Mouse (Mus musculus) left cerebral cortex, adult 2 months (tissue): Measurements from ENCODE around the gene Ss18l2. TPM values are rescaled to one million over a fixed set of nuclear protein-coding genes. Genes with fewer than 3 reads are reported as not detected.

Experiments used
- DNase-seq, 2 experiments: peaks; one replicate each; pipeline ENCODE4 v3.0.0; 2021 to 2022; ENCODE audit warnings: low spot score in 2 of 2, mixed read lengths in 1 of 2; ENCODE audit errors: extremely low spot score in 1 of 2
- H3K27ac ChIP-seq: fragments of 200-600 bp; 2 replicates; pipeline ENCODE4 v1.8.1; 2022
- H3K4me3 ChIP-seq: fragments of 200-600 bp; 2 replicates; pipeline ENCODE4 v1.8.1; 2022
- CTCF ChIP-seq: fragments of 200-600 bp; IDR thresholded peaks from 2 replicates; pipeline ENCODE4 v1.8.1; 2022; ENCODE audit warnings: antibody characterized with exemption, mild to moderate bottlenecking, moderate library complexity
- intact Hi-C: fragments of 180-260 bp; cut with DNase I; formaldehyde crosslinking; loops from one replicate; pipeline ENCODE4 v1.15.1; 2025
- total RNA-seq, 2 experiments: library from RNA; stranded (reverse); gene quantifications; 2 replicates each; pipeline ENCODE4 v1.2.3; 2021

Gene Ss18l2
- total RNA-seq, 2 experiments from 2014 or later: 84.4 to 89.6 TPM

DNA sequence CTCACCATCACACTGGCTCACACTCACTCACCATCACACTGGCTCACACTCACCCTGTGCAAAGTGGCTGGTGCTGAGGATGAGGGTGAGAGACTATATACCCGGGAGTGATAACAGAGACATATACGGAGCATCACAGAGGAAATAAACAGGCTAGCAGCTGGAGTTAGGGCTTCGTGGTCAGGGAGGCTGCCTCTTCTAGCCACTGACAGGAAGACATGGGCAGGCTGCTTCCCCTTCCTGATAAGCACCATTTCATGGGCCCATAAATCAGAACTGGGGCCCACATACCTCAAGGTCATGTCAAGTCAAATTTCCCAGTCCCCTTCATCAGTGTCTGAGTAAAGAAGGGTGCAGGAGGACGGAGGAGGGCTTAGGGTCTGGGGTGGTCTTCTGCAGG, 33.1 kb upstream of the Ss18l2 start:
- no peak for DNase-seq
- TF ChIP-seq CTCF: no peak
- H3K27ac ChIP-seq: no peak overlapping the region
- no peak overlapping the region for H3K4me3 ChIP-seq
- intact Hi-C loops: loop anchor here (10.0 kb wide), 1 partner anchor 432 kb away; no protein-coding TSS in a partner anchor

GRCm38 (mm10) chr9:121677476-121677875, 32.7 kb upstream of the Ss18l2 start:
- intact Hi-C loops: loop anchor here (10.0 kb wide), 1 partner anchor 433 kb away; no protein-coding TSS in a partner anchor
- no peak overlapping the region for H3K4me3 ChIP-seq
- DNase-seq: no peak
- no peak for TF ChIP-seq CTCF
- H3K27ac ChIP-seq: no peak overlapping the region

DNA sequence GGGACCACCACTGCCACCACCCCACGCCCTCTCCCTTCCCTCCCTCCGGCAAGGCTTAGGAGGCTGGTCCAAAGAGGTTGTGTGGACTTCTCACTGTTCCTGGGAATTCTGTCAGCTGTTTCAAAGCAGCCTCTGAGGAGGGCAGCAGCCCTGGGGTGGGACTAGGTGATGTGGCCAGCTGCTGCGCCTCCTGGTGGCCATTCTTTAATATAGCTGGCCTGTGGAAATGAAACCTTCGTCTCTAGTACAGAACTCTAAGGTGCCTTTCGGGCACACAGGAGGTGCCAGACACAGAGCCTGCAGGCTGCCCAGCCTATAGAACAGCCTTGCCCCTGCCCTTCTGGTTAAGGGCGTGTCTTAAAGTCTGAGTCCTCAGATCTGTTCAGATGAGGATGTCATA, 30.6 kb upstream of the Ss18l2 start:
- no peak overlapping the region for H3K4me3 ChIP-seq
- intact Hi-C loops: loop anchor here (2.0 to 10.0 kb wide), 2 partner anchors 201 to 435 kb away; no protein-coding TSS in a partner anchor
- peak; percentile 75 for TF ChIP-seq CTCF
- no peak for DNase-seq
- H3K27ac ChIP-seq: no peak overlapping the region

GRCm38 (mm10) chr9:121681191-121681590, 28.9 kb upstream of the Ss18l2 start:
- intact Hi-C loops: no loop called here
- DNase-seq: no peak
- no peak overlapping the region for H3K27ac ChIP-seq
- TF ChIP-seq CTCF: no peak
- H3K4me3 ChIP-seq: no peak overlapping the region

GRCm38 (mm10) chr9:121682037-121682680, 28.0 kb upstream of the Ss18l2 start:
- no peak for TF ChIP-seq CTCF
- H3K4me3 ChIP-seq: no peak overlapping the region
- DNase-seq: no peak
- intact Hi-C loops: no loop called here
- H3K27ac ChIP-seq: no peak overlapping the region

- intact Hi-C loops: no loop called here
- TF ChIP-seq CTCF: no peak
- Histone ChIP-seq H3K4me3 (no peak overlapping the region), H3K27ac (no peak overlapping the region)
- no peak for DNase-seq
Observed at GRCm38 (mm10) chr9:121684702-121685101, 25.4 kb upstream of the Ss18l2 start.

GRCm38 (mm10) chr9:121690200-121690651, 19.9 kb upstream of the Ss18l2 start:
- Histone ChIP-seq H3K4me3 (peak overlapping the region; percentile 13; the same call in 1 of the 2 replicates), H3K27ac (no peak overlapping the region)
- DNase-seq: peak in 1 of 2 experiments; percentile 69
- intact Hi-C loops: no loop called here
- TF ChIP-seq CTCF: no peak

GRCm38 (mm10) chr9:121690734-121691133, 19.4 kb upstream of the Ss18l2 start:
- Histone ChIP-seq H3K4me3 (no peak overlapping the region), H3K27ac (no peak overlapping the region)
- DNase-seq: no peak
- TF ChIP-seq CTCF: no peak
- intact Hi-C loops: no loop called here

DNA sequence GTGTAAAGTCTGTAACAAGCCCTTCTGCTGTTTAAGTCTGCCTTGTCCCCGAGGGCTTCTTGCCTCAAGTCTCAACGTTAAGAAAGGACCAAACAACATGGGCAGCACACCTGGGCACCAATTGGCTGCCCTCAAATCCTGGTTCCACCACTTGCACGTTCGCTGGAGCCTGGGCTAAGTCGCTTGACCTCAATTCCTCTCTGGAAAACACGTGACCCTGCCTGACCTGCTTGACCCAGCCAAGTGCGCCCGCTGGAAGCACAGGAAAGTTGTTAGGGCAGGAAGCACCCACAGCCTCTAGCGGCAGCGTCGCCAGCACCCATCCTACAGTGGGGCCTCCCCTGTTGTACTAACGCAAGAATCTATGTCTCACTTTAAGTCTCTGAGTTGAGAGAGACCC, 15.4 kb upstream of the Ss18l2 start:
- no peak overlapping the region for H3K4me3 ChIP-seq
- DNase-seq: no peak
- no peak overlapping the region for H3K27ac ChIP-seq
- intact Hi-C loops: no loop called here
- no peak for TF ChIP-seq CTCF

GRCm38 (mm10) chr9:121696626-121697025, 13.5 kb upstream of the Ss18l2 start:
- no peak for DNase-seq
- intact Hi-C loops: no loop called here

DNA sequence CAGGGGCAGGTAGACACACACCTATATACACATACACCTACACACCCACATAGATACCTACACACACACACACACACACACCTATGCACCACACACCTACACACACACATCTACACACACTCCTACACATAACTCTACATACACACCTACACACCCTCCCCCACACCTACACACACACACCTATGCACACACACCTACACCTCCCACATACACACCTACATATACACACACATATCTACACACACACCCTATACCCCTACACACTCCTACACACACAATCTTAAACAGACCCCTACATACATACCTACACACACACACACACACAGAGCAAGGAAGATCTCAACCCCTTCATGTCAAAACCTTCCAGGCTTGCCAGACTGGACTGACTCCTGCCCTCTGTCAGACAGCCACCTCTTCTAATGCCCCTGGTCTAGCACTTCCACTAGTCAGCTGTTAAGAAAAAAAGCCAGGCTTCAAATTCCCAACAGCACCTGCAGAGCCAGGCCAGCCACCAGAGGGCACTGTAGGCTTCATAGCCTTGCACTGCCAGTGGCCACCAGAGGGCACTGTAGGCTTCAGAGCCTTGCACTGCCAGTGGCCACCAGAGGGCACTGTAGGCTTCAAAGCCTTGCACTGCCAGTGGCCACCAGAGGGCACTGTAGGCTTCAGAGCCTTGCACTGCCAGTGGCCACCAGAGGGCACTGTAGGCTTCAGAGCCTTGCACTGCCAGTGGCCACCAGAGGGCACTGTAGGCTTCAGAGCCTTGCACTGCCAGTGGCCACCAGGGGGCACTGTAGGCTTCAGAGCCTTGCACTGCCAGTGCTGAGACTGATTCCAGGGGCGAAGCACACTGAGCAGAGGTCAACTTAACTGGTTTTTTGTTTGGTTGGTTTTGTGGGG, 12.7 kb upstream of the Ss18l2 start:
- no peak overlapping the region for H3K4me3 ChIP-seq
- no peak overlapping the region for H3K27ac ChIP-seq
- TF ChIP-seq CTCF: peak; percentile 88
- DNase-seq: peak in 1 of 2 experiments; percentile 54
- intact Hi-C loops: no loop called here

More at GRCm38 (mm10) chr9:121696626-121697025, 13.5 kb upstream of the Ss18l2 start:
- TF ChIP-seq CTCF: no peak
- H3K27ac ChIP-seq: no peak overlapping the region
- H3K4me3 ChIP-seq: no peak overlapping the region

- DNase-seq: no peak
- H3K4me3 ChIP-seq: peak overlapping the region; percentile 77
- TF ChIP-seq CTCF: no peak
- intact Hi-C loops: no loop called here
- peak overlapping the region; percentile 83; the same call in 1 of the 2 replicates for H3K27ac ChIP-seq
Observed at GRCm38 (mm10) chr9:121704261-121704645, 5.9 kb upstream of the Ss18l2 start.
